Mouse (Mus musculus) mouse embryonic stem cell (cell line): Measurements from ENCODE around the gene Cebpe.

Source experiments
- in situ Hi-C, 2 experiments: fragments of 300-500 bp; cut with MboI; formaldehyde crosslinking; loops; 1 replicate in 1 of 2; 3 replicates in 1 of 2; pipeline ENCODE4 v1.14.3; 2019 to 2020; ENCODE audit warnings: low sequenced_read_pairs in 2 of 2, low pct_unique_long_range_greater_than_20kb in 1 of 2, mixed read lengths in 1 of 2; ENCODE audit not compliant: unreplicated experiment in 1 of 2

Cebpe gene

GRCm38 (mm10) chr14:54712074-54712473 lies at the start of gene Cebpe:
TSS of gene Cebpe (minus strand) at chr14:54712174.
- in situ Hi-C loops = loop anchor here (5.0 to 25.0 kb wide), 2 partner anchors 70 to 100 kb away; partner anchors contain the start of genes Rnf212b (in 1 of the 2) and Slc7a8 (in 1 of the 2)

DNA sequence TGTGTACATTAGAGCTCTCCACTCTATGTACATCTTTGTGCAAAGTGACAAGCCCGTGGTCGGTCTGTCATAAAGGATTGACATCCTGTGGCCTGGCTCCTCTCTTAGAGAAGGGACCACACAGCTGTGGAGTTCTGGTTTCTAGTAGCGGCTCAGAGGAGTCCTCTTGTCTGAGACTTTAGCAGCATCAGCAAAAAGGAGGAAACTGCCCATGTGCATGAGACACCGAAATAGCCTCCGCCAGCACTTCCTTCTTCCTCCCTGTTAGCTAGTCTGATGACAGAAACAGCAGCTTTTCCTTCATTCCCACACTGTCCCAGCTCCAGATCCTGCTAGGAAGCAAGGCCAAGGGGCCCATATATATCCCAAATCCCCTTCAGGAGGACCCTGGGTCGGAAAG lies 44.4 kb upstream of the Cebpe start:
- in situ Hi-C loops = no loop called here

GRCm38 (mm10) chr14:54754602-54755018 lies 42.6 kb upstream of the Cebpe start:
- in situ Hi-C loops = no loop called here

DNA sequence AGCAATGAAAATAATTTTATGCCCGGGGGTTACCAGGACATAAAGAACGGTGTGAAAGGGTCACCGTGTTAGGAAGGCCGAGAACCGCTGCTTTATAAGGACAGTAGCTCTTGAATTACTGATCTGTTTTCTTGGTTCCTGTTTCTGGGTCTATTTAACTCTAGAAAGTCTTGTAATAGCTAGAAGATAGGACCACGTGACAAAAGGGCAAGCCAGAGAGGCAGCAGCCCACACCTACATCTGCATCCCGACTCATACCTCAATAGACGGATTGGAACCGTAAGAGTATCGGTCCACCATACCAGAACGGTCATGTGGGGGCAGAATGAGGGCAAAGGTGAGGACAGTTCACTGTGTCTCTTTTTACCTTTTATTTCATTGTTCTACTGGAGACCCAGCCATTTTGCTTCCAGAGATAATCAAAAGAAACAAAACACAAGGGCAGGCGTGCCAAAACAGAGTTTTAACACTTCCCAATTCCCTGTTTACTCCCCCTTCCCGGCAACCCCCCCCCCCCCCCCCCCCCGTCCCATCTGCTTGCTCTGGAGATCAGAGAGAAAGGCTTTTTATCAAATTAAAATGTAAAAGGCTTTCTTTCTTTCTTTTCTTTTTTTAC lies 42.1 kb upstream of the Cebpe start:
- in situ Hi-C loops = no loop called here

GRCm38 (mm10) chr14:54752938-54753337 lies 41.0 kb upstream of the Cebpe start:
- in situ Hi-C loops = no loop called here

- in situ Hi-C loops = no loop called here
Measured at GRCm38 (mm10) chr14:54751768-54752167, 39.8 kb upstream of the Cebpe start.

GRCm38 (mm10) chr14:54749238-54749637 lies 37.3 kb upstream of the Cebpe start:
- in situ Hi-C loops = no loop called here

- in situ Hi-C loops = no loop called here
Measured at GRCm38 (mm10) chr14:54747942-54748917, 36.3 kb upstream of the Cebpe start.

GRCm38 (mm10) chr14:54746038-54746437 lies 34.1 kb upstream of the Cebpe start:
- in situ Hi-C loops = no loop called here

GRCm38 (mm10) chr14:54744473-54744872 lies 32.5 kb upstream of the Cebpe start:
- in situ Hi-C loops = no loop called here

GRCm38 (mm10) chr14:54742375-54742774 lies 30.4 kb upstream of the Cebpe start:
- in situ Hi-C loops = no loop called here

DNA sequence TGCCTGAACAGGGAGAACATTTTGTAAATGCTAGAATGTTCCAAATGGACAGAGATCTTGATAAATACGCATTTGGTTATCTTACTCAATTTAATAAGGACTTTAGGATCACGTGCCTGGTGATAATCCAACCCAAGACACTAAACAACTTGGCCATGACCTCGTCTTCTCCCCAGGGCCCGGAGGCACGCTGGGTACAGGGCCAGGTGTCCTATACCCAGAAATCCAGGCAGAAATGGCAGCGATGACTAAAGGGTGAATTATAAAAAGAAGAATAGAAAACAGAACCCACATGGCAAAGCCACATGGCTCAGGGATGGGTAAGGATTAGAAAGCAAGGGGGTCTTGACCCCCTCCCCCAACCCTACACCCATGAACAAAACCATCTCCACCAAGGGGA lies 29.7 kb upstream of the Cebpe start:
- in situ Hi-C loops = no loop called here

GRCm38 (mm10) chr14:54737634-54738033 lies 25.7 kb upstream of the Cebpe start:
- in situ Hi-C loops = no loop called here

DNA sequence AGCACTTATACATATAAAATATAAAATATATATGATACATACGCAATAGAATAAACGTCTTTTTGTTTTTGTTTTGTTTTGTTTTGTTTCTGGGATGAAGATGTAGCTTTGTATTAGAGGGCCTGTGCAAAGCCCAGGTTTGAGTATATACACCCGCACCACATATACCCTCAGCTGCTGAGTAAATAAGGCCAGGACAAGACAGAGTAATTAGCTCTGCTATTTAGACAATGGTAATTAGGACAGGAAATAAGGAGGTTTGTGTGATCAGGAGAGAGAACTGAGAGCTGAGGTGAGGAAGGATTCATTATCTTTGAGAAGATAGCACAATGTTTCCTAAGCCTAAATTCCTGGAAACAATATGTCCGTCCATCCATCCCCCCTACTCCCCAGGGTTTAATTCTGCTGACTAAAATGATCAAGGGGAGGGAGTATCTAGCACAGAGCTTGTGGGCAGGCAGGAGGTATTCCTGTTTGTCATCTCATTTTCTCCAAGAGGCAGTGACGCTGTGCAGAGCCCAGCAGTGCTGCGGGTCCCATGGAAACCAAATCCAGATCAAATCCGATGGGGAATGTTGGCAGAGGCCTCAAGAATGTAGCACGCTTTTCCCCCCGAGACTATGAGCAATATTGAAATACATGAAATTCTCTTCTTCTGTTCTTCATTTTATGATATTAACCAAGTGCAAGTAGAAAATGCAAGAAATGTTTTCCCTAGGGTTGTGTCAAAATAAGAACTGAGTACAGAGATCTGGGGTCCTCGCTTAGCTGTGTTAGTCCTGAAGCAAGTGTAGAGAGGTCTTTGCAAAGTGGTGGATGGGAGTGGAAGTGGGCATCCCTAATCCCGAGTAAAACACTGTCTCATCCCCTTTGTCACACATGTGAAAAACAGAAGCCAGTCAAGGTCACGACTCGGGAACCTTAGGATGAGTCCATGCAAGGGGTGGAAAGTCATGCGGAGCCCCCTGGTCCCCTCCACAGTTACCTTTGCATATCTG lies 24.9 kb upstream of the Cebpe start:
- in situ Hi-C loops = no loop called here

GRCm38 (mm10) chr14:54735221-54735620 lies 23.2 kb upstream of the Cebpe start:
- in situ Hi-C loops = no loop called here

GRCm38 (mm10) chr14:54734004-54734403 lies 22.0 kb upstream of the Cebpe start:
- in situ Hi-C loops = no loop called here

GRCm38 (mm10) chr14:54732206-54732605 lies 20.2 kb upstream of the Cebpe start:
- in situ Hi-C loops = no loop called here

DNA sequence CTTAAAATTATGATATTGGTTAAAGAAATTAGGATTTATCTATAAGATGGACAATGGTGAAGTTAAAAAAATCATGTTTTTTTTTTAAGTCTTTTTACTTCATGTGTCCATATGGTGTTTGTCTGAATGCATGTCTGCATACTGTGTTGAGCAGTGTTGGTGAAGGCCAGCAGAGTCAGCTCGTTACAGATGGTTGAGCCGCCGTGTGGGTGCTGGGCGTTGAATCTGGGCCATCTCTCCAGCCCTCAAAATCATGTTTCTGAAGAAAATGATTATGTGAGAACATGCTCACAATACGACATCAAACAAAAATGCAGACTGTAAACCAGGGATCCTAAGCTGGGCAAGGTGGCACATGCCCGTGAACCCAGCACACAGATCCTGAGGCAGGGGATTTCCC lies 18.3 kb upstream of the Cebpe start:
- in situ Hi-C loops = no loop called here
